Mouse (Mus musculus): ENCODE data around the gene Mcm6.

DNA sequence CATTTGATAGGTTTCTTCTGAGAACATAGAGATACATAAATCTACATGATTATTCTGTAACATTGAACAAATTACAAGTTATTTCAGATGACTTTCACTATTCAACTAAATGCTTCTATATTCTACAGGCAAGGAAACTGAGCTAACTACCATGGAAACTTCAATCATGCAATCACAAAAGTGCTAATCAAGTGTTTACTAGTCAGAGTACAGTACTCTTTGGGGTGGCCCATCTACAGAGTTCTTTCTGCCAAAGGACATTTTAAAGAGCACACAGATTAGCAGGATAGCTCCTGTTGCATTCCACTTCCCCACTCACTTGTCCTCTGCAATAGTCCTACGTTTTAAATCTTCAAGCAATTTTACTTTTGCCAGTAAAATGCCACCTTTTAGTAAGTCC lies 46.2 kb upstream of the Mcm6 start:
- TF ChIP-seq EP300 (IDR thresholded peaks at IDR 0.05; ENCODE audit: low read length), result no peak
- no peak for TF ChIP-seq IRF4 (IDR thresholded peaks at IDR 0.05; ENCODE audit: low read depth, low read length)
- TF ChIP-seq POLR2A (IDR thresholded peaks at IDR 0.05; ENCODE audit: low read depth, low read length), result no peak
